Mouse (Mus musculus) kidney, adult 2 months (tissue): ENCODE data around the gene Mettl23.

Source experiments
- CTCF ChIP-seq: fragments of 200-500 bp; conservative IDR thresholded peaks from 2 replicates; pipeline ENCODE4 v1.5.1; 2011; ENCODE audit warnings: low read depth, mild to moderate bottlenecking, control low read depth, low read length, moderate library complexity, mixed read lengths; ENCODE audit not compliant: insufficient read depth, insufficient read length
- POLR2A ChIP-seq: fragments of 200-500 bp; IDR thresholded peaks from one replicate; pipeline ENCODE4 v1.6.1; 2011; ENCODE audit warnings: low read depth, low read length, control low read depth

GRCm38 (mm10) chr11:116801106-116801505, 42.0 kb upstream of the Mettl23 start:
- TF ChIP-seq CTCF: no peak
- TF ChIP-seq POLR2A: no peak
